ENCODE assay signal across 8 mouse cellular contexts in the genomic region with DNA sequence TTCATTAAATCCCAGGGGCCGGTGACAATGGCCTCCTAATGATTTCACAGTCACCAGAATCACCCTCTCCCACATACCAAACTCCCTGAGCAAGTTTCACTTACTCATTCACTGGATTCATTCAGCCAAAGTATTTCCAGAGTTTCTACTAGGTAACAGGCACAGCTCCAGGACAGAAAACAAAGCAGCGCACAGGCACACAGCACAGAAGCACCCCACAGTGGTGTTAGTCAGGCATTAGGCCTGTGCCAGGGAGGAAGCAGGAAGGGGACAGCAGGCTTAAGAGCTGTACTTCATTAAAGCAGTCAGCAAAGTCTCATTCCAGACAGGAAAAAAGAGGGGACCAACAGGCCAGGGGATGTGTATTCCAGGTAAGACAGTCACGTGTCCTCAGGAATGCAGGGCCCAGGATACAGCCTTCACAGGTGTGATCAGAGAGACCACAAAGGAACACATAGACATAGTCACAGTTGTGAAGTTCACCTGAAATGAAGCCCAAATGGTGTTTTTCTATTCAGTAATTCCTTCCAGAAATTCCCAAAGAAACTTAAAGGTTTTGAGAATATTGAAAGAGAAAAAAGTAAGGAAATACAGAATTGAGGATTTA.
DNase-seq lines count a peak whose midpoint lies in the region; ATAC-seq and TF ChIP-seq lines count a peak whose summit lies in the region.

No protein-coding gene starts in this region.

- H3K4me3 ChIP-seq in testis, adult 2 months (ENCODE audit: control insufficient read depth, low read depth, low read length) = no peak overlapping the region
- H3K4me3 ChIP-seq in embryonic facial prominence, embryonic 15.5 days (replicated peaks) = no peak overlapping the region
- H3K4me3 ChIP-seq in heart, embryonic 16.5 days (ENCODE audit: low read length) = no peak overlapping the region
- H3K4me3 ChIP-seq in lung, postnatal 0 days (ENCODE audit: low read depth, low read length) = no peak overlapping the region

- ATAC-seq in embryonic facial prominence, embryonic 15.5 days (ENCODE audit: insufficient number of reproducible peaks, low FRiP score, low TSS enrichment, low read depth) = peak; percentile 49; the same call in 1 of the 2 replicates
- peak; percentile 77 for ATAC-seq in heart, embryonic 16.5 days (replicated peaks; ENCODE audit: extremely low read depth, insufficient read depth, low FRiP score)
- peak; percentile 69 for ATAC-seq in lung, postnatal 0 days
- no peak for ATAC-seq in inflammation-experienced regulatory T-cells, adult 6 months

- H3K9me3 ChIP-seq in embryonic facial prominence, embryonic 15.5 days (replicated peaks) = no peaks in the 10 kb centered on the region
- H3K9me3 ChIP-seq in heart, embryonic 16.5 days (replicated peaks; ENCODE audit: control insufficient read depth, low read length) = no peaks in the 10 kb centered on the region
- H3K9me3 ChIP-seq in lung, postnatal 0 days (ENCODE audit: low read length) = no peaks in the 10 kb centered on the region

- no peaks in the 10 kb centered on the region; the same call in 1 of the 2 replicates for H3K36me3 ChIP-seq in testis, adult 2 months (ENCODE audit: control insufficient read depth, insufficient read depth, low read length)
- H3K36me3 ChIP-seq in embryonic facial prominence, embryonic 15.5 days = no peaks in the 10 kb centered on the region
- H3K36me3 ChIP-seq in heart, embryonic 16.5 days (ENCODE audit: control insufficient read depth, insufficient read depth) = no peaks in the 10 kb centered on the region
- H3K36me3 ChIP-seq in lung, postnatal 0 days (ENCODE audit: insufficient read depth, low read length) = no peaks in the 10 kb centered on the region

- peak overlapping the region; percentile 39; the same call in 1 of the 2 replicates for H3K27ac ChIP-seq in testis, adult 2 months (ENCODE audit: control insufficient read depth, insufficient read depth, low read depth, low read length)
- 0 out of 2 replicates have a peak overlapping the region, but pooled peaks have one; percentile 28 for H3K27ac ChIP-seq in embryonic facial prominence, embryonic 15.5 days (replicated peaks)
- H3K27ac ChIP-seq in heart, embryonic 16.5 days (ENCODE audit: low read length) = peak overlapping the region; percentile 76
- H3K27ac ChIP-seq in lung, postnatal 0 days (ENCODE audit: low read length) = peak overlapping the region; percentile 45

- peak; percentile 14; the same call in 1 of the 2 replicates for TF ChIP-seq CTCF in testis, adult 2 months (IDR thresholded peaks at IDR 0.05; ENCODE audit: control insufficient read depth, insufficient read depth, insufficient replicate concordance, low read depth, low read length)
- peak; percentile 57 for TF ChIP-seq CTCF in lung, postnatal 0 days (IDR thresholded peaks at IDR 0.05)

- H3K9ac ChIP-seq in embryonic facial prominence, embryonic 15.5 days = no peak overlapping the region
- peak overlapping the region; percentile 44 for H3K9ac ChIP-seq in heart, embryonic 16.5 days (ENCODE audit: low read length)
- no peak overlapping the region for H3K9ac ChIP-seq in lung, postnatal 0 days (replicated peaks; ENCODE audit: low read depth)

- no peak for TF ChIP-seq EP300 in lung, postnatal 0 days (IDR thresholded peaks at IDR 0.05)

- H3K4me1 ChIP-seq in testis, adult 2 months (ENCODE audit: control insufficient read depth, insufficient read depth, low read length) = no peaks in the 10 kb centered on the region
- H3K4me1 ChIP-seq in embryonic facial prominence, embryonic 15.5 days = peaks cover 26% of the 10 kb centered on the region
- H3K4me1 ChIP-seq in heart, embryonic 16.5 days (ENCODE audit: control insufficient read depth, insufficient read depth, low read length) = peaks cover 29% of the 10 kb centered on the region
- H3K4me1 ChIP-seq in lung, postnatal 0 days (ENCODE audit: insufficient read depth, low read depth, low read length) = peaks cover 7% of the 10 kb centered on the region; the same call in 1 of the 2 replicates

- no peaks in the 10 kb centered on the region for H3K27me3 ChIP-seq in testis, adult 2 months (ENCODE audit: control insufficient read depth, insufficient read depth, low read length)
- H3K27me3 ChIP-seq in embryonic facial prominence, embryonic 15.5 days = no peaks in the 10 kb centered on the region
- no peaks in the 10 kb centered on the region for H3K27me3 ChIP-seq in heart, embryonic 16.5 days (ENCODE audit: control insufficient read depth, insufficient read depth, low read length)
- H3K27me3 ChIP-seq in lung, postnatal 0 days (replicated peaks; ENCODE audit: insufficient read depth, low read length) = no peaks in the 10 kb centered on the region

- DNase-seq in testis, postnatal 10 days (ENCODE audit: low spot score) = no peak
- peak; percentile 61 to 72 for DNase-seq in kidney, postnatal 4 days
- DNase-seq in lung, postnatal 0 days (ENCODE audit: low spot score) = peak; percentile 85
- no peak for DNase-seq in urinary bladder, postnatal 4 days (ENCODE audit: low spot score in 2 of 2)

- no peak for TF ChIP-seq POLR2A in testis, adult 2 months (IDR thresholded peaks at IDR 0.05; ENCODE audit: control insufficient read depth, low read depth, low read length)

- H3K4me2 ChIP-seq in embryonic facial prominence, embryonic 15.5 days (replicated peaks) = no peak overlapping the region
- no peak overlapping the region for H3K4me2 ChIP-seq in heart, embryonic 16.5 days (ENCODE audit: low read depth, low read length)
- H3K4me2 ChIP-seq in lung, postnatal 0 days (replicated peaks; ENCODE audit: low read depth, low read length) = no peak overlapping the region

- 19% methylated on average over 3 of the region's 3 CpGs for WGBS in embryonic facial prominence, embryonic 15.5 days
- WGBS in heart, embryonic 16.5 days = 32% methylated on average over 3 of the region's 3 CpGs
- WGBS in lung, postnatal 0 days = 34% methylated on average over 3 of the region's 3 CpGs

Comparison
In these comparisons a context has a peak if more than half of its experiments do, and no peak if none do; other contexts are left out.
1. DNase-seq: peak in kidney, postnatal 4 days (2 of 2) and lung, postnatal 0 days (single experiment); none in testis, postnatal 10 days (single experiment) and urinary bladder, postnatal 4 days (0 of 2).
2. Peak in every context shown above with its lines, with median percentiles within 50 percentile points of each other: H3K27ac ChIP-seq.